Mouse (Mus musculus): ENCODE measurements around the gene Psmg4.

- TF ChIP-seq GATA1 (IDR thresholded peaks at IDR 0.05; ENCODE audit: low read length) = no peak
- no peak for TF ChIP-seq TAL1 (IDR thresholded peaks at IDR 0.05; ENCODE audit: low read length)
Measured at GRCm38 (mm10) chr13:34150271-34151027, 12.3 kb upstream of the Psmg4 start.

Measured in erythroblast, embryonic 14.5 days (primary cell).